21 mouse cellular contexts compared by ENCODE assay signal in genomic region chr2:143560384-143560783, GRCm38 (mm10). TPM values are rescaled to one million over a fixed set of nuclear protein-coding genes. Genes with fewer than 3 reads are reported as not detected.
"Had no signal": no experiment of that assay in that cellular context is flagged by ENCODE, and none has a peak within 500 bp of the region (broad histone marks: within the 10 kb centered on the region; RNA-seq: fewer than 3 reads in every experiment).

No protein-coding gene starts in this region.

- ATAC-seq: midbrain, embryonic 16.5 days had no signal

- H3K4me1 ChIP-seq: midbrain, embryonic 10.5 days; midbrain, embryonic 12.5 days; neural tube, embryonic 12.5 days had no signal

- DNase-seq: lung, adult 18-20 months; lung, embryonic 14.5 days; lung, postnatal 10 days; lung, postnatal 4 days; midbrain, embryonic 14.5 days; retina, postnatal 1 day; right cerebral cortex, adult 18-20 months; right cerebral cortex, postnatal 25 days; right cerebral cortex, postnatal 4 days; spleen, adult 18-20 months; thymus, adult 18-20 months; thymus, postnatal 14 days; thymus, postnatal 36 days had no signal

- H3K36me3 ChIP-seq: midbrain, embryonic 10.5 days; midbrain, embryonic 12.5 days; neural tube, embryonic 12.5 days had no signal

- H3K4me3 ChIP-seq: midbrain, embryonic 10.5 days; midbrain, embryonic 12.5 days; myocyte; neural tube, embryonic 12.5 days had no signal

- H3K9me3 ChIP-seq: midbrain, embryonic 10.5 days; midbrain, embryonic 12.5 days; neural tube, embryonic 12.5 days had no signal

- H3K4me2 ChIP-seq: lung, embryonic 14.5 days; midbrain, embryonic 12.5 days; neural tube, embryonic 12.5 days had no signal

- H3K9ac ChIP-seq: lung, embryonic 14.5 days; midbrain, embryonic 12.5 days; neural tube, embryonic 12.5 days had no signal

- H3K27ac ChIP-seq: midbrain, embryonic 10.5 days; midbrain, embryonic 12.5 days; neural tube, embryonic 12.5 days had no signal

- H3K27me3 ChIP-seq: midbrain, embryonic 12.5 days; neural tube, embryonic 12.5 days had no signal

RNA-seq across cellular contexts. Expression of gene Pcsk2, which starts 14.4 kb away (rescaled TPM):
- total RNA-seq: megakaryocyte, adult 5-6 weeks; megakaryocyte-erythroid progenitor cell, adult 5-6 weeks had no signal
- polyA plus RNA-seq: thymus, postnatal 0 days had no signal
